Mouse (Mus musculus): ENCODE results near the gene Onecut1. TPM values are rescaled to one million over a fixed set of nuclear protein-coding genes. Genes with fewer than 3 reads are reported as not detected.
A peak's percentile ranks its signal among the peaks of the same experiment; 100 is the strongest.

The Onecut1 gene
- 0.81 and 1.6 TPM in 2 replicates for polyA plus RNA-seq (2014; fragmentation: Nextera tagmentation; extraction: Ambion mirVana)

DNA sequence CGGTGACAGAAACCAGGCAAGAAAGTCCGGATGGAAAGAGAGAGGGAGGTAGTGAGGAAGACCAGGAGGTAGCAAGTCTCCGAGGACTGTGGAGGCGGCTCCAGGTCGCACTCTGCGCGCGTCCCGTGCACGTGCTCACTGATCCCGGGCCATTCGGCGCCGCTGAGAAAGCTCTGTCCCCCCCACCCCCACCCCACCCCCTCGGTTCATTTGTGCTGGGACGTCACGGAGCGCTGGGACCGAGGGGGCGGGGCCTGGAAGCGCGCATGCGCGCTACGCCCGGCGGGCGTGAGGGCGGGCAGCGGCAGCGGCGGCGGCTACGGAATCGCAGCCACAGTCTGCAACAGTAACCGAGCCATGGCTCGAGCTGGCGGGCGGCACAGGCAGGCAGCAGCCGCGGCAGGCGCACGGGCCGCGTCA, at the start of gene Onecut1:
Gene Onecut1 (plus strand): TSS at position 361 of the 420 bp plus-strand sequence.
- Histone ChIP-seq H3K9me3 (replicated peaks; ENCODE audit: control insufficient read depth, low read length) (no peaks in the 10 kb centered on the region), H3K4me1 (ENCODE audit: control insufficient read depth, insufficient read depth, low read length) (peaks cover 5% of the 10 kb centered on the region), H3K36me3 (replicated peaks; ENCODE audit: control insufficient read depth, insufficient read depth, low read depth, low read length) (no peaks in the 10 kb centered on the region), H3K4me3 (ENCODE audit: low read depth, low read length) (peak within 1 kb of the TSS; percentile 37), H3K27me3 (ENCODE audit: control insufficient read depth, insufficient read depth, low read length) (peaks cover 90% of the 10 kb centered on the region), H3K27ac (replicated peaks; ENCODE audit: low read depth, low read length) (no peak within 1 kb of the TSS), H3K9ac (replicated peaks; ENCODE audit: low read length) (peak within 1 kb of the TSS; percentile 40), H3K4me2 (ENCODE audit: low read depth, low read length) (peak within 1 kb of the TSS; percentile 70)
- DNase-seq (ENCODE audit: low spot score) = peak; percentile 80
- peak; percentile 53 for ATAC-seq (replicated peaks; ENCODE audit: insufficient number of reproducible peaks, low FRiP score, low TSS enrichment, low read depth)
- WGBS = under 1% methylated on average over 45 of the region's 45 CpGs

- peak; percentile 47 for DNase-seq (ENCODE audit: low spot score)
- no peak overlapping the region for H3K4me3 ChIP-seq (ENCODE audit: low read depth, low read length)
- WGBS = 29% methylated on average over 19 of the region's 19 CpGs
- no peaks in the 10 kb centered on the region; the same call in 1 of the 2 replicates for H3K36me3 ChIP-seq (replicated peaks; ENCODE audit: control insufficient read depth, insufficient read depth, low read depth, low read length)
- no peaks in the 10 kb centered on the region for H3K4me1 ChIP-seq (ENCODE audit: control insufficient read depth, insufficient read depth, low read length)
- no peak overlapping the region for H3K9ac ChIP-seq (replicated peaks; ENCODE audit: low read length)
- H3K4me2 ChIP-seq (ENCODE audit: low read depth, low read length) = no peak overlapping the region
- H3K27ac ChIP-seq (replicated peaks; ENCODE audit: low read depth, low read length) = no peak overlapping the region
- no peaks in the 10 kb centered on the region for H3K9me3 ChIP-seq (replicated peaks; ENCODE audit: control insufficient read depth, low read length)
- H3K27me3 ChIP-seq (ENCODE audit: control insufficient read depth, insufficient read depth, low read length) = no peaks in the 10 kb centered on the region
- ATAC-seq (replicated peaks; ENCODE audit: insufficient number of reproducible peaks, low FRiP score, low TSS enrichment, low read depth) = no peak
Observed at GRCm38 (mm10) chr9:74819736-74820511, 41.8 kb upstream of the Onecut1 start.

GRCm38 (mm10) chr9:74825102-74825501, 36.6 kb upstream of the Onecut1 start:
- ATAC-seq (replicated peaks; ENCODE audit: insufficient number of reproducible peaks, low FRiP score, low TSS enrichment, low read depth) = no peak
- WGBS = 79% methylated on average over 2 of the region's 2 CpGs
- Histone ChIP-seq H3K4me2 (ENCODE audit: low read depth, low read length) (no peak overlapping the region), H3K36me3 (replicated peaks; ENCODE audit: control insufficient read depth, insufficient read depth, low read depth, low read length) (no peaks in the 10 kb centered on the region; the same call in 1 of the 2 replicates), H3K27me3 (ENCODE audit: control insufficient read depth, insufficient read depth, low read length) (no peaks in the 10 kb centered on the region), H3K27ac (replicated peaks; ENCODE audit: low read depth, low read length) (no peak overlapping the region), H3K9me3 (replicated peaks; ENCODE audit: control insufficient read depth, low read length) (no peaks in the 10 kb centered on the region), H3K4me3 (ENCODE audit: low read depth, low read length) (no peak overlapping the region), H3K9ac (replicated peaks; ENCODE audit: low read length) (no peak overlapping the region), H3K4me1 (ENCODE audit: control insufficient read depth, insufficient read depth, low read length) (no peaks in the 10 kb centered on the region)
- no peak for DNase-seq (ENCODE audit: low spot score)

DNA sequence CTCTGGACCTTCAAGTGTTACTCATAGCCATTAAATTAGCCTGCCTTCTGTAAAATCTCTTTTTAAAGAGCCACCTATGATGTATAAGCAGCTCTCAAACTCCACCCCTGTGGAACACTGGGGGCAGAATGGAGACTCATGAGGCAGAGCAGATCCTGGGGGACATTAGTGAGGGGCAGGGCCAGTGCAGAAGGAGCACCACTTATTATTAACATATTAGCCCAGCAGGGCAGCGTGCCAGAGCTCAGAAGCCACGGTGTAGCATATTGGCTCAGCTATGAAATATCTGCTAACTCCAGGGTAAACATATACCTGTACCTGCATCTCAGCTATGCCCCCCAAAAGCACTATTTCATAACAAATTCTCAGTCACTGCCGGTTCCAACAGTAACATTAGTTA, 32.5 kb upstream of the Onecut1 start:
- Histone ChIP-seq H3K4me1 (ENCODE audit: control insufficient read depth, insufficient read depth, low read length) (no peaks in the 10 kb centered on the region), H3K9ac (replicated peaks; ENCODE audit: low read length) (no peak overlapping the region), H3K4me3 (ENCODE audit: low read depth, low read length) (no peak overlapping the region), H3K27ac (replicated peaks; ENCODE audit: low read depth, low read length) (no peak overlapping the region), H3K9me3 (replicated peaks; ENCODE audit: control insufficient read depth, low read length) (no peaks in the 10 kb centered on the region), H3K36me3 (replicated peaks; ENCODE audit: control insufficient read depth, insufficient read depth, low read depth, low read length) (no peaks in the 10 kb centered on the region; the same call in 1 of the 2 replicates), H3K4me2 (ENCODE audit: low read depth, low read length) (no peak overlapping the region), H3K27me3 (ENCODE audit: control insufficient read depth, insufficient read depth, low read length) (no peaks in the 10 kb centered on the region)
- ATAC-seq (replicated peaks; ENCODE audit: insufficient number of reproducible peaks, low FRiP score, low TSS enrichment, low read depth) = no peak
- no peak for DNase-seq (ENCODE audit: low spot score)
- 78% methylated on average over 3 of the region's 3 CpGs for WGBS

DNA sequence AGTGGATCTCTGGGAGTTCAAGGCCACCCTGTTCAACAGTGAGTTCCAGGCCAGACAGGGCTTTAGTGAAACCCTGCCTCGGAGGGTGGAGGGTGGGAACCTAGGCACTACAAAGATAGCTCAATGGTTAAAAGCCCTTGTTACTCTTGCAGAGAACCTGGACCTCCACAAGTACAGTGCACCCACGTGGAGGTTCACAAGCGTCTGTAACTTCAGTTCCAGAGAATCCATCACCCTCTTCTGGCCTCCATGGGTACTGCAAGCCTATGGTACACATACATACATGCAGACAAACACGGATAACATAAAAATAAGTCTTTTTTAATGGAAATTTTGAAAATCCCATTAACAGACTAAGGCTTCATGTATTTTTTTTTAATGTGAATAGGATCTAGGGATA, 18.8 kb upstream of the Onecut1 start:
- Histone ChIP-seq H3K9me3 (replicated peaks; ENCODE audit: control insufficient read depth, low read length) (no peaks in the 10 kb centered on the region), H3K27me3 (ENCODE audit: control insufficient read depth, insufficient read depth, low read length) (peaks cover 14% of the 10 kb centered on the region), H3K4me1 (ENCODE audit: control insufficient read depth, insufficient read depth, low read length) (no peaks in the 10 kb centered on the region), H3K27ac (replicated peaks; ENCODE audit: low read depth, low read length) (no peak overlapping the region), H3K4me3 (ENCODE audit: low read depth, low read length) (no peak overlapping the region), H3K4me2 (ENCODE audit: low read depth, low read length) (no peak overlapping the region), H3K36me3 (replicated peaks; ENCODE audit: control insufficient read depth, insufficient read depth, low read depth, low read length) (no peaks in the 10 kb centered on the region), H3K9ac (replicated peaks; ENCODE audit: low read length) (no peak overlapping the region)
- no peak for DNase-seq (ENCODE audit: low spot score)
- ATAC-seq (replicated peaks; ENCODE audit: insufficient number of reproducible peaks, low FRiP score, low TSS enrichment, low read depth) = no peak
- 80% methylated on average over 4 of the region's 4 CpGs for WGBS

GRCm38 (mm10) chr9:74846867-74847830, 14.6 kb upstream of the Onecut1 start:
- Histone ChIP-seq H3K27ac (replicated peaks; ENCODE audit: low read depth, low read length) (no peak overlapping the region), H3K36me3 (replicated peaks; ENCODE audit: control insufficient read depth, insufficient read depth, low read depth, low read length) (no peaks in the 10 kb centered on the region), H3K4me1 (ENCODE audit: control insufficient read depth, insufficient read depth, low read length) (no peaks in the 10 kb centered on the region; the same call in none of the 2 replicates), H3K9ac (replicated peaks; ENCODE audit: low read length) (no peak overlapping the region; the same call in 1 of the 2 replicates), H3K9me3 (replicated peaks; ENCODE audit: control insufficient read depth, low read length) (no peaks in the 10 kb centered on the region), H3K4me2 (ENCODE audit: low read depth, low read length) (no peak overlapping the region), H3K27me3 (ENCODE audit: control insufficient read depth, insufficient read depth, low read length) (peaks cover 46% of the 10 kb centered on the region), H3K4me3 (ENCODE audit: low read depth, low read length) (no peak overlapping the region)
- DNase-seq (ENCODE audit: low spot score) (no peak), ATAC-seq (replicated peaks; ENCODE audit: insufficient number of reproducible peaks, low FRiP score, low TSS enrichment, low read depth) (peak; percentile 40; the same call in 1 of the 2 replicates)
- WGBS = under 1% methylated on average over 33 of the region's 33 CpGs

GRCm38 (mm10) chr9:74848411-74849194, 13.1 kb upstream of the Onecut1 start:
- Histone ChIP-seq H3K9me3 (replicated peaks; ENCODE audit: control insufficient read depth, low read length) (no peaks in the 10 kb centered on the region), H3K27me3 (ENCODE audit: control insufficient read depth, insufficient read depth, low read length) (peaks cover 56% of the 10 kb centered on the region), H3K27ac (replicated peaks; ENCODE audit: low read depth, low read length) (no peak overlapping the region), H3K4me3 (ENCODE audit: low read depth, low read length) (peak overlapping the region; percentile 27), H3K4me1 (ENCODE audit: control insufficient read depth, insufficient read depth, low read length) (no peaks in the 10 kb centered on the region; the same call in none of the 2 replicates), H3K36me3 (replicated peaks; ENCODE audit: control insufficient read depth, insufficient read depth, low read depth, low read length) (no peaks in the 10 kb centered on the region), H3K4me2 (ENCODE audit: low read depth, low read length) (peak overlapping the region; percentile 67), H3K9ac (replicated peaks; ENCODE audit: low read length) (peak overlapping the region; percentile 32; the same call in 1 of the 2 replicates)
- DNase-seq (ENCODE audit: low spot score) = no peak
- ATAC-seq (replicated peaks; ENCODE audit: insufficient number of reproducible peaks, low FRiP score, low TSS enrichment, low read depth) = no peak
- under 1% methylated on average over 46 of the region's 46 CpGs for WGBS

Data from embryonic facial prominence, embryonic 11.5 days (tissue).